Mouse (Mus musculus): ENCODE measurements at regions not wholly inside any gene's neighbourhood (a gene's known extent, or its start where the extent isn't known, plus 50 kb on each side); places are given as distances from the start of the nearest gene placed in this dataset.

DNA sequence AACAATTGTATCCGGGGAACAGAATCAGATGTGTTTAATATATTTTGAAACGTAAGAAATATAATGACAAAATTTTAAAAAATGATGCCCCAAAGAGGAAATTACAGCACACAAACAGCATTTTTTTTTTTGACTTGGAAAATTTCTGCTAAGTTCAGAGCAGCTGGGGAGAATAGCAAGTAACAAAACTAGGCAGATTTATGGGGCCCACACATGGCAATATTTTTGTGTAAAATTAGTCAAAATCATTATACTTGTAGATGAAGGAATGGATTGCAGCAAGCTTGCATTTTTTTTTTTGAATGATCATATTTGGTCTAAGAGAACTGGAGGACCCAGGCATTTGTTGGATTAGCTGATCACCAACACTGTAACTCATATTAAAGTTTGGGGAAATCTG, 189.4 kb downstream of the Map2k6 start:
- no peak for ATAC-seq (replicated peaks; ENCODE audit: poor library complexity)

DNA sequence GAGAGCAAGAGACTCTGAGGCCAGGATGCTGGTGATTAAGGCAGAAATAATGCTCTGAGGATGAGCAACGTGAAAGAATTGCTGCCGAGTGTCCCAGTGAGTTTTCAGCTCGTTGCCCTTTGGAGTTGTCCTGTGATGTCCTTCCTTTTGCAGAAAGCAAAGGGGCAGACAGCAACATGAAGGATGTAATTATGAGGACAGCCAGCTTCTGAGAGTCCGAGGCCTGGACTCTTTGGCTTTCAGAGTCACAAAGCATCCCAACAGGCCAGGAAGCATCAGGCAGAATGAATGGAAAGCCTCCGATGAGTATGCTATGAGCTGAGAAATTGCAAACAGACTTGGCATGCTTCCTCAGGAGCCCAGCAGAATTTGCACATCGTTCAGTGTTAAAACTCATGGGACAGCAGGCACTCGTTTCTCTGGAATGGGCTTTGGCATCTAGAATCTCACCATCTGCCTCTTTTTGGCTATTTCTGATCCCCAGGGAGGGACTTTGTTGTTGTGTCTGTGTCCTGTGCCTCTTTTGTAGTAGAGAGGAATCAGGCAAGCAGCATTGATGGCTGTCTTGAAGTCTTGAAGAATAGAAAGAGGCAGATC, 196.4 kb downstream of the Map2k6 start:
- no peak for ATAC-seq (replicated peaks; ENCODE audit: poor library complexity)

DNA sequence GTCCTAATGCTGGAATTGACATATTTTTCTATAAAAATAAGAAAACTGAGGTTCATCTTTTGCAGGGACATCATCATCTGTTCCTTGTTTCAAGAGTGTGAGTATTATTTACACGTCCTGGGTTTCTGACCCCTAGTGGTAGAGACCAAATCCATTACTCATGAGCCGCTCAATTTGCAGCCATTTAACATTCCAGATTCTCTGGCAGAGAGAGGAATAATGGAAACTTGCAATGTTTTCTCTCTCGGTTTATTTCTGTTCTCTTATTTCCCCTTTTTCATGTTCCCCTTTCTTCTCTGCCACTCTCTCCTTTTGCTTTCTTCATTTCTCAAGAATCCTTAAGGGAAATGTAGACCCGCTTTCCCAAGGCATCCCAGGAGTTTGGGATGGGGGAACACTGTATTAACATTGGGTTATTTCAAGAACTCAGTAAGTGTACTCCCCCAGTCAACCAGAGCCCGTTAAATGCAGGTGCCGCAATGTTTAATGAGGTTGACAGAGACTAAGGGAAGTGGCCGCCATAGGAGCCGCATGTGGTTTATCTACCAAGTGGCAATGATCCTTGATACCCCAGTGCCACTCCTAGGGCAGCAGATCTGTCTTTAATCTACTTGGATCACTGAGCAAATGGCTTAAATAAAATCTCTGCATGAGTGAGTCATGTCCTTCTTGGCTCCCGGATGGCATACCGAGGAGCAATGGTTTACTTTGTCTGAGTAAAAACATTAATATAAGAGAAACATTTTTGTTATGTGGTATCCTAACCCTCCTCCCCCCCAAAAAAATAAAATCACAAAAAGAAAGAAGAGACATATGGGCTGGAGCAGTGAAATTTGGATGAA, 206.3 kb downstream of the Map2k6 start:
- peak; percentile 71 for ATAC-seq (replicated peaks; ENCODE audit: poor library complexity)

DNA sequence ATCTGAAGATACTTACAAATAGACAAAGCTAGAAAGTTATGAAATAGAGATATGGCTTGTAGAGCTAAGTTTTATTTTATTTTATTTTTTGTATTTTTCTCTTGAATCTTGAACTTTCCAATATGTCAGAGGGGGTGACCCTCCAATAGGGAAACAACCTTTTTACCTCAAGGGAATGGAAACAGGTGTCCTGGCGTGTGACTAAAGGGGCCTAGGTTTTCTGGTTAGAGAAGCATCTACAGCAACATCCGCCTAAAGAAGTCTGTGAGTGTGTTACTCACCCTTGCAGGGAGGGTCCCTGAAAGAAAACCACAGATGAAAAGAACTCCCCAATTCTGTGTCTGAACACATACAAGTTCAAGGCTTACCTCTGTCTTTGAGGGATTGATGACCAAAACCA, 210.4 kb downstream of the Map2k6 start:
- ATAC-seq (replicated peaks; ENCODE audit: poor library complexity), result no peak

DNA sequence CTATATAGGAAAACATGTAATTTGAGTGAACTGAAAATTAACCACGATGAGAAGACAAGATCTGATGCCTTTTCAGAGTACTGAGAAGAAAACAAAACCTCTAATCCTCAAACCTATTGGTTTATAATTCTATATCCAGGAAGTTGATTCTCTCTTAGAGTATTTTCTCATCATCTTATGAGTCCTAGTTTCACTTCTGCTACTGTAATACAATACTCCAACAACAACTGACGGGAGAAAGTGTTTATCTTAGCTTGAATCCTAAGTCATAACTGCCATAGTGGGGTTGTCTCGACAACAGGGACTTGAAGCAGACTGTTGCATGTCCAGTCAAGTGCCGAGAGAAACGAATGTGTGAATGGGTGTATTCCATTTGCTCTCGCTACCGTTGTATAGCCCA, 211.9 kb downstream of the Map2k6 start:
- ATAC-seq (replicated peaks; ENCODE audit: poor library complexity), result peak; percentile 52

DNA sequence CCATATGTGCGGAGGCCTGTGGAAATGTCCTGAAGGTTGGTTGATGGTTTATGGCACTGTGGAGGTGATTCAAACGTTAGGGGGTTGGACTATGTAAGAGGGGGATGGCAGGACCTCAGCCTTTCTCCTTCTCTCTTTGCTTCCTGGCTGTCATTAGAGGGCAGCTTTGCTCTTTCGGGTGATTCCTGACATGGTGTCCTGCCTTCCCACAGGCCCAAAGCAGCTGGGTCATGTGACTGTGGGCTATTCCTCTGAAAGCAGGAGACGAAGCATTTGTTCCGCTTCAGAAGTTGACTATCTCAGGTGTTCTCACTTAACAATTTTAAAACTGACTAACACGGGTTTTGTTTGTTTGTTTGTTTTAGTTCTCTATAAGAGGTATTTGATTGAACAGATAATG, 233.1 kb downstream of the Map2k6 start:
- no peak for ATAC-seq (replicated peaks; ENCODE audit: poor library complexity)

DNA sequence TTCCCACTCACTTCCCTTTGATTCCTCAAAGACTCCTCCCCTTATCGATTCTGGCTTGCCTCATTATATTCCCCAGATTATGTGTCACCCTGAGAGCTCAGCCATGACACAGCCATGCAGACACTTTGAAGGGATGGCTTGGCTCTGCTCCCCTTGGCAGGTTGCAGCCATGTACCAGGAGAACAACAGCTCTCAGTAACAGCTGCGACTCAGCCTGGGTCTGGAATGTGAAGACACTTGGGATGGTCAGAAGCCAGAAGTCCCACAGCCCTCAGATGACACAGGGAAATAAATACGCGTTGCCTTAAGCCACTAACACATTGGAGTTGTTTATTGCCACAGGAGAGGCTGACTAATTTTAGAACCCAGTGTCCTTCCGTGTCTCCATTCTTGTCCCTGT, 234.4 kb downstream of the Map2k6 start:
- no peak for ATAC-seq (replicated peaks; ENCODE audit: poor library complexity)

DNA sequence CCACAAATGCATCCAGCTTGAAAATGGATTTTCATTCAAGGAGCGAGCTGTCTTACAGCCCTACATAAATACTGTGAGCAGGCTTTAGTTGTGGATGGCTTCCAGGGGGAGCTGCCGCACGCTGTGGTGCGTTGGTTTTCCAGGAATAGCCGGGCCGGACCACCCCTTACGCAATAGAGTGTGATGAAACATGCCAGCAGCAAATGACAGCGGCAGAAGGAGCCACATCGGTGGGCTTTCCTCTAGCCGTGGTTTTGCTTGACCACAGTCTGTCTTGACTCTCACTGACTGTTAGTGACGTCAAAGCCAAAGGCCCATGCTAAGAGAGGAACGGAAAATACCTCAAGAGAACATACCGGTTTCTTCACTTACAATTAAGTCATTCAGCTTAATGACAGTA, 243.6 kb downstream of the Map2k6 start:
- ATAC-seq (replicated peaks; ENCODE audit: poor library complexity), result peak; percentile 100

DNA sequence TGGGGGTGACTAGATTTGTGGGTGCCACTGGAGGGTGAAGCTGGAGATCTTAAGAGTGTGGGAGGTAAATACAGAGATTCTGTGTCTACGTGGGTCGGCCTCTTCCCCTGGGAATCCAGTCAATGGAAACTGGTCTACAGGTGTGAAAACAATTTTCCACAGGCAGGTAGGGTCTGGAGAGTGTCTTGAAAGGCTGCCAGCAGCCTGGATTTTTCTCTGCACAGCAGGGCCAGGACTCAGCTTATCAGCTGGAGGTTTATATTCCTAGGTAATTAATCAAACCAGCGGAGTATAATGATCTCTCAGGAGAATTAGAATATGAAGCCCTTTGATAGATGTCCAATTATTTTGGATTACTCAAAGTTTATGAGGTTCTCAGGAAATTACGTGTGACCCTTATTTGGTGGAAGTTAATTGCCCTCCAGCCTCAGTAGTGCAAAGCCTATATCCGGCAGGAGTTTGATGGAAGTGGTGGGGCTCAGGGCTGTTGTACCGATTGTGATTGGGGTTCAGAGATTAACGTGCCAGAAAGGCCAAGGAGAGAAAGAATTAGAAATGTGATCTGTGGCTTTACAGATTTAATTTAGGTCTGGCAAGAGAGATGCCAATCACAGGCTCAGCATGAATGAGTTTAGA, 250.8 kb downstream of the Map2k6 start:
- ATAC-seq (replicated peaks; ENCODE audit: poor library complexity), result no peak

DNA sequence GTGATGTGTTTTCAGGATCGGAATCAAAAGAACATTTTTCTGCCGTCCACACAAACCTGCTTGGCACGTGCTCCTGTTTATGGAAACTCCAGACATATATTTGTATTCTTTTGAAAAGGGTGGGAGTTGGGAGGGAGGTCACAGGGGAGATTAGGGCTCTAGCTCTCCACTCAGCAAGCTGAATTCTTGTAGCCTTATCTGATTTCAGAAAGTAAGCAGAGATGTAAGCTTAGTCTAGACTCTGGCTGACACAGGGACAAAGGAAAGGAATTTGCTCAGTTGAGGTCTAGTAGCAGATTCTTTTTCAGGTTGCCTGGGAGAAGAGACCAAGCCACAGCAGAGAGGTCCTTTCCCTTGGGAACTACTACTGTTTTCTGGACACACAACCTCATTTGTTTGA, 253.1 kb downstream of the Map2k6 start:
- no peak for ATAC-seq (replicated peaks; ENCODE audit: poor library complexity)

DNA sequence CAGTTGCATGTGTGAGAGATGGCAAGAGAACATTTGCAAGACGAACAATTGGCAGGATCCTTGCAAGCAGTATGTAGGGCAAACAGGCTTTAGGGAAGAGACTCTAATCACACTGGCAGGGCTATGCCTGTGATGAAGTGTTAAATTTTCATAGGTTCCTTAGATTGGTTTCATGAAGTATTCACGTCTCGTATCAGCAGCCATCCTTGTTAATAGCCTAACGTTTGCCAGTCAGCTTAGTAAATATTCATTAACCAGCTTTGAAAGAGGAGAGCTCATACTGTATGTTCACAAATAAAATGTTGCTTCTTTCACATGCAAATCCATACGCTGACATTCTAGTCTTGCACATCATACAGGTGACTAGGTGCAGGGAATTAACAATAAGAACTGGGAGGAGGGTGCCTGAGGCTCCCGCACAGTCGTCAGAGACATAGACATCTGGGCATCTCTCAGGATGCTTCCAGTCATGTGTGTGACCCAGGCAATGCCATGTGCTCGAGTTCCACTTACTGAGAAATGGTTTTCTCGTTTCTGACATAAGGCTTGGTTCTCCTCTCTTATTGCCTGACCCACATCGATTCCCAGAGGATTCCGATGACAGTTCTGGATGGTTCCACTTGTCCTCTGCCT, 257.7 kb downstream of the Map2k6 start:
- ATAC-seq (replicated peaks; ENCODE audit: poor library complexity), result no peak

DNA sequence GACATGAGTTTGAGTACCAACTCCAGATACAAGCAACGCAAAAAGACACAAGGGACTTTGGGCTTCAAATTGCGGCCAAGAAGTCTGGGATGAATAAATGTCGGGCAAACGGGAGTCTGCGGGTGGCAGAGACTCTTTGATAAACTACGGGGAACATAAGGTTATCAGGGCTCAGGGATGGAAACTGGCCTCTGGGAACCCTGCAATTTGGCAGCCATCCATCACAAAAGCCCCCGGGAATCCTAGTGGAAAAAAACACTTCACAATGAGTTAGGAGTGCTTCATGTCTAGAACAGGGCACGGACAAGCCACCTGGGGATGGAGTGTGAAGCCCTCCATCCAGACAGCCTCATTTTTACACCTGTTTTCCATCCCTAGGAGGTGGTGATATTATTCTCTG, 258.9 kb downstream of the Map2k6 start:
- ATAC-seq (replicated peaks; ENCODE audit: poor library complexity), result no peak

DNA sequence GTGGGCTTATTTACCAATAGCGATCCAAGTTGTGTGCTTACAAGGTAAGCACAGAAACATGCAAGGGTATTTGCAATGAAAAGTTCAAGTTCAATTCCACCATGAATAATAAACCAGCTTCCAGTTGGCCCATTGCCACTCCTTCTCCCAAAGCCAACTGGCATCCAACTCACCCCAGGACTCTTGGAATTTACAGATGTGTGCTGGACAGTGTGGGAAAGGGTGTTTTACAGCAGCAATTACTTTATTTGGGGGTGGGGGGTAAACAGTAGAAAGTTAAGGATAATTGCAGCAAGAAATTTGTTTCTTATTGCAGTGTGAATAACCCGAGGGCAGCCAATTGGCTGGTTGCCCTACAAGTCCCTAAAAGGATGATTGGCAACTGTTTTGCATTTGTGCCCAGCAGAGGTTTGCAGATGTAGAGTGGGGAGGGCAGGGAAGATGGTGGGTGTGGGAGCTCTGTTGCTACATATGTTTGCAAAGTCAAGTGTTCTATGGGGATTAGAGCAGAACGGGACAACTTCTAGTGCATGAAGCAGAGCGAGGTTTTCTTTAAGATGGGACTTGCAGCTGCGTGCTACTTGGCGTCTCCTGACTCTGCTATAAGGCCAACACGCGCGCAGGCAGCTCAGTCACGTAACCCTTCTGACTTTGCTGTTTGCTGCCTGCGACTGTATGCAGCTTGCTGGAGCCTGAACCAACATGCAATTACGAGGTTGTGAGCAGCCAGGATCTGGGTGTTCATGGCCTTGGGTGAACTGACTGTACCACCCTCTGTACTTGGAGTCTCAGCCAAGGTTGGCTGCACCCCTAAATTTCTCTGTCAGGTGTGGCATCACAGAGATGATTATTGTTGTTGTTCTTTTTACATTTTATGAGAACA, 271.9 kb downstream of the Map2k6 start:
- no peak for ATAC-seq (replicated peaks; ENCODE audit: poor library complexity)

DNA sequence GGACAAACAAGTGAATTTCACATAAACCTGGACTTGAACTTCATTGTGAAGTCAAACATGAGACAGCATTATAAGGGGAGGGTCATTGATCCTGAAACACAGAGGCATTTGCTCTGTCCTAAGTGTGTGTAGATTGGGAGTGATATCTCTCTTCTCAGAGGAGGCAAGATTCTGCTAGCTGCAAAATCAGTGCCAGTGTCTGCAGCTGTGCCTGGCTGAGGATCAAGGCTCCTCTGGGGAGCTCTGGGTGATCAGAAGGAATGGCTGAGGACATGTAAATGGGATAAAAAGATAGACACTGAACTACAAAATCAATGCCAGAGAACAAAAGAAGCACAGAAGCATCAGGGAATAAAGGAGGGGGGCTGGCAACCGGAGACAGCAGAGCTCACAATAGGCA, 274.0 kb downstream of the Map2k6 start:
- ATAC-seq (replicated peaks; ENCODE audit: poor library complexity), result no peak

DNA sequence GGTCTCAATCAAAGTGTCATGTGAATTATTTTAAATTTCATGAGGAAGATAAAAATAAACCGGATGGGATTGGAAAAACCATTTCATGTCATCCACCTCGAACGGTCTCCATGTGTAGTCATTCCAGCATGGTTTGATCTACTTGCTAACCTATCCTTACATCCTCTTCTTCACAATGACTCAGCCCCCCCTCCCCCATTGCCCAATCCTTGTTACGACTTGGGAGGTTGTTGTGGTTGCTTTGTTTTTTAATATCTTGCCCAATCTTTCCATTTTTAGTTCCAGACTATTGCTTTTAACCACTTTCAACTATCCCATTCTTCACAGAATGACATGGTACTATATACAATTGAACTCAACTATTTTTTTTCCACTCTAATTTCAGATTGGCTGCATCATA, 275.0 kb upstream of the Kcnj16 start:
- peak; percentile 92 for ATAC-seq (replicated peaks; ENCODE audit: poor library complexity)

DNA sequence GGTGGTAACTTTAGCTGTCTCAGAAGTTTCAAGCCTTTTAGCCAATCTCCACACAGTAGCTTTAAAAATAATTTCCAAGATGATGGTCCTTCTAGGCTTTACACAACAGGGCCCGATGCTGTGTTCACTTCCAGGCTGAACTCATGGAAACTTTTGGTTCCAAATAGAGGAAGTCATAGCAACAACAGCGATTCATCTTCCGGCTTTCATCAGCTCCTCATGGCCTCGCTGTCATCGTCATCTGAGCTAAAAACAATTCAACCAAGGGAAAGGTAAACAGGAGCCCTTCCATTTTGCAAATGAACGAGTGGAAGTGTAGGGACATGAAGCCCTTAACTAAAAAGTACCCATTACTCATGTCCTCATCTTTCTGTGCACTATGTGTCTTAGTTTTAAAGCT, 270.8 kb upstream of the Kcnj16 start:
- peak; percentile 77 for ATAC-seq (replicated peaks; ENCODE audit: poor library complexity)

DNA sequence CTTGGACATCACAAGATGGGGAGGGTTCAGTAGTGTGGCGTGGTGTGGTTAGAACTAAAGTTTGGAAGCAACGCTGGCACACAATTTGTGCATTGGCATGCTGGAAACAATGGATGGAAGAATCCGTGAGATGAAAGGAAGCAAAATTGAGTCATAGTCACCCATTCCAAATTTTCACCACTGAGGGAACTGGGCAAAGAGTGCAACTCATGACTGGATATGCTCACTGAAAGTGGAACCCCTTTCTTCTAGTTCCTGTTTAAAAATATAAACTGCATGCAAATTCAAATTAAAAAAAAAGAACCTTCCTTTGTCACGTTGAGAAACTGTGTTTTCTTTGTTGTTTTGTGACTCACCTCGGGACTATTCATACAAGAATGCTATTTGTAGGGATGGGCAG, 269.5 kb upstream of the Kcnj16 start:
- ATAC-seq (replicated peaks; ENCODE audit: poor library complexity), result peak; percentile 18; the same call in 1 of the 2 replicates

DNA sequence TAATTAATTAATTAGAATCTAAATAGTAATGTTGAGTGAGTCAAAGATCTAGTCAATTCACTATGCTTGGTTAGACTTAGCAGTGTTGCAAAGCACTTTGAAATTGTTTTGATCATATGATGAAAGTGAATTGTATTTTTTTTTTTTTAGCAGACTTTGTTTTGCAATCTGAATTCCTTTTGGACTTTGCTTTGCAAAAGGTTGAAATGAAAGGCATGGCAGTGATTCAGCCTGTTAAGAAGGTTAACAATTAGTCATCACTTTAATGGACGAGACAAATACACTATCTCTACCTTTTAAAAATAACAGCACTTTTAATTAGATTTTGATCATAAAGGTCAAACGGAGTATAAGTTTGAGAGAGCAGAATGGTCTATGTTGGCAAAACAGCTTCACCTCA, 266.9 kb upstream of the Kcnj16 start:
- ATAC-seq (replicated peaks; ENCODE audit: poor library complexity), result no peak

DNA sequence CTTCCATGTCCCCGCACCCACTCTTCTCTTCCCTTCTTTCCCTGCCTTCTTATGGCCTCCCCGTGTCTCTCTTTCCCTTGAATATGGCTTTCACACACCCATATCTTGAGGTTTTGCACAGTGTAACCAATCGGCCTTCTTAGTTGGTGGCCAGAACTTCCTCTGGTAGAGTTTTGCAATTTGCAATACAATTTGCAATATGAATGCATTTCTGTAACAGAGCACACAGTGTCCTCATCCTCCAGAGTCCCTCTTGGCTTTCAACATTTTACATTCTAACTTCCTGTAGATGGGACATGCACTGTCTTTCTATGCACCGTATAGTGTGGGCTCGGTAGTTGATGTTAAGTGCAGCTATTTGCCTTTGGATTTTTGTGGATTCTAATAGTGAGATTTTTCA, 265.7 kb upstream of the Kcnj16 start:
- peak; percentile 91 for ATAC-seq (replicated peaks; ENCODE audit: poor library complexity)

DNA sequence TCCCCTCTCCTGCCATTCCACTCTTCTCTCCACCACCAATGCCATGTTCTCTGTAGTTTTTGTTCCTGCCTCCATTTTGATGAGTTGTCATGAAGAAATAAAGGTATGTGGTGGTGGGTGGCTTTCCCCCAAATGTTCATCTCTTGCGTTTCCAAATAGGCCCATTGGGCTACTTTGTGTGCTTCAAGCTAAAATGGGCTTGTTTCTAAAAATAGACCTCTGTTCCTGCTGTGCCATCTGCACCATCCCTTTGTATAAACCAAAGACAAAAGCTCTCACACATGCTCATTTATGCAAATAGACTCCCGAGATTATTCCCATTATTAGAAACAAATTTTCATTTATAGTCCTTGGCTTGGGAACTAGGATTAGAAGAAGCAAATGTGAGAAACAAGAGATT, 264.3 kb upstream of the Kcnj16 start:
- ATAC-seq (replicated peaks; ENCODE audit: poor library complexity), result no peak

DNA sequence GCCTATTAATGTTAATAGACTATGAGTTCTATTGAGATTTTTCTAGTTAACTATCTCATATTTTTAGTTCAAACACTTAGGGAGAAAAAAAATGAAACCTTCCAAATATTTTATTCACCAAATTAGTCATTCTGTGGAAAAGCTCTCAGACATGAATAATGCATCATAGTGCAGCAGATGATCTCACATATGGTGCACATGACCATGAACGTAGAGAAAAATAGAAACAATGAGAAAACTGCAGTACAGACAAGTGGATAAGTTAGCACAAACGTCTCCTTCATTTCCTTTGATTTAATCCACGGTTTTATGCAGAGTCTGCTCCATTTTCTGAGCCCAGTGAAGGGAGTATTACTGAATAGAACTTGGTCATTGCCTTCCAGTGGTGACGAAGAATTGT, 260.5 kb upstream of the Kcnj16 start:
- ATAC-seq (replicated peaks; ENCODE audit: poor library complexity), result no peak

All from megakaryocyte progenitor cell, adult 5-6 weeks (primary cell).